Mouse (Mus musculus) stomach, embryonic 15.5 days (tissue): Measurements from ENCODE around the gene Tmem147. TPM values are rescaled to one million over a fixed set of nuclear protein-coding genes. Genes with fewer than 3 reads are reported as not detected.

Source experiments
- ATAC-seq: fragments of 200-750 bp; cut with Nextera tagmentation; 2 replicates; pipeline ENCODE4 v1.8.0; 2017; ENCODE audit warnings: low read depth, moderate number of reproducible peaks, moderate TSS enrichment; ENCODE audit not compliant: insufficient read depth, low FRiP score
- H3K27ac ChIP-seq: fragments of 300-500 bp; sonication (generic); 2 replicates; pipeline ENCODE4 v1.5.1; 2015; ENCODE audit warnings: mild to moderate bottlenecking, inconsistent platforms
- H3K27me3 ChIP-seq: fragments of 300-500 bp; sonication (generic); replicated peaks from 2 replicates; pipeline ENCODE4 v1.6.1; 2015; ENCODE audit warnings: inconsistent platforms
- H3K36me3 ChIP-seq: fragments of 300-500 bp; sonication (generic); 2 replicates; pipeline ENCODE4 v1.6.1; 2015; ENCODE audit warnings: inconsistent platforms
- H3K4me1 ChIP-seq: fragments of 300-500 bp; sonication (generic); 2 replicates; pipeline ENCODE4 v1.6.1; 2015; ENCODE audit warnings: inconsistent platforms
- H3K4me2 ChIP-seq: fragments of 300-500 bp; sonication (generic); 2 replicates; pipeline ENCODE4 v1.6.1; 2015; ENCODE audit warnings: mild to moderate bottlenecking, inconsistent platforms
- H3K4me3 ChIP-seq: fragments of 300-500 bp; sonication (generic); replicated peaks from 2 replicates; pipeline ENCODE4 v1.5.1; 2015; ENCODE audit warnings: inconsistent platforms
- H3K9ac ChIP-seq: fragments of 300-500 bp; sonication (generic); 2 replicates; pipeline ENCODE4 v1.6.1; 2015; ENCODE audit warnings: inconsistent platforms
- H3K9me3 ChIP-seq: fragments of 300-500 bp; sonication (generic); 2 replicates; pipeline ENCODE4 v1.6.1; 2016; ENCODE audit warnings: inconsistent platforms
- WGBS: fragments of 180-500 bp; shearing (Covaris S2); methylation state at CpG from one replicate; pipeline ENCODE4 v1.1.7; 2015; 5-methylcytosine and 5-hydroxymethylcytosine counted together
- polyA plus RNA-seq: library from polyadenylated mRNA; unstranded; fragments of >200 nt; fragmentation: Nextera tagmentation; extraction: Ambion mirVana; gene quantifications from 2 replicates; pipeline ENCODE4 v1.2.1, GENCODE M21; 2015

Tmem147 gene
- polyA plus RNA-seq, 1 experiment from 2014 or later, result 239 TPM

DNA sequence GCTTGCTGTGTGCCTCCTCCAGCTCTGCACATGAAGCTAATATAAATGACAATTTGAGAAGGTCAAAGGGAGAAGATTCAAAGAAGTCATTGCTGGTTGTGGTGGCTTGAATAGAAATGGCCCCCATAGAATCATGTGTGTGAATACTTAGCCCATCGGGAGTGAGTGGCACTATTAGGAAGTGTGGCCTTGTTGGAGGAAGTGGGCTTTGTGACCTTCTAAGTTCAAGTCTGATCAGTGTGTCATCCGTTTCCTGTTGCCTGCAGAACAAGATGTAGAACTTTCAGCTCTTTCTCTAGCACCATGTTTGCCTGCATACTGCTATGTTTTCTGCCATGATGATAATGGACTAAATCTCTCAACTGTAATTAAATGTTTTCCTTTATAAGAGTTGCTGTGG is 45.9 kb downstream of the Tmem147 start:
- Histone ChIP-seq H3K27ac (no peak overlapping the region), H3K9me3 (no peaks in the 10 kb centered on the region), H3K4me1 (0 out of 2 replicates have a peak, but pooled peaks cover 5% of the 10 kb centered on the region), H3K27me3 (no peaks in the 10 kb centered on the region), H3K4me2 (no peak overlapping the region), H3K4me3 (no peak overlapping the region), H3K9ac (no peak overlapping the region), H3K36me3 (no peaks in the 10 kb centered on the region)
- 78% methylated on average over 2 of the region's 2 CpGs for WGBS
- ATAC-seq, result no peak

DNA sequence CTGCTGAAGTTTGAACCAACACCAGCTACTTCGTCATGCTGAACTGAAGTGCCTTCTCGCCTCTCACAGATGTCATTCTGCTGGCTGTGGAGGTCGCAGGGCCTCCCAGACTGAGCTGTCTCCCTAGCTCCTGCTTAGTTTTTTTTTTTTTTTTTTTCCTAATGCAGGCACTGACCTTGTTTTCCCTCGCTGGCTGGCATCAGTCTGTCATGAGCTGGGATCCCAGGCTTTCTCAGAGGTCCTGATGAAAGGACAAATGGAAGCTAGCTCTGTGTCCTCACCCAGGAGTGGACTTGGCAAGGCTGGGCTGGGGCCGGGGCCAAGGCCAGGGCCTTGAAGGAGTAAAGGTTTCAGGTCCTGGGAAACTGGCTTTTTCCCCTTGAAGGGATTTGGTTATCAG is 47.4 kb downstream of the Tmem147 start:
- no peaks in the 10 kb centered on the region for H3K4me1 ChIP-seq

DNA sequence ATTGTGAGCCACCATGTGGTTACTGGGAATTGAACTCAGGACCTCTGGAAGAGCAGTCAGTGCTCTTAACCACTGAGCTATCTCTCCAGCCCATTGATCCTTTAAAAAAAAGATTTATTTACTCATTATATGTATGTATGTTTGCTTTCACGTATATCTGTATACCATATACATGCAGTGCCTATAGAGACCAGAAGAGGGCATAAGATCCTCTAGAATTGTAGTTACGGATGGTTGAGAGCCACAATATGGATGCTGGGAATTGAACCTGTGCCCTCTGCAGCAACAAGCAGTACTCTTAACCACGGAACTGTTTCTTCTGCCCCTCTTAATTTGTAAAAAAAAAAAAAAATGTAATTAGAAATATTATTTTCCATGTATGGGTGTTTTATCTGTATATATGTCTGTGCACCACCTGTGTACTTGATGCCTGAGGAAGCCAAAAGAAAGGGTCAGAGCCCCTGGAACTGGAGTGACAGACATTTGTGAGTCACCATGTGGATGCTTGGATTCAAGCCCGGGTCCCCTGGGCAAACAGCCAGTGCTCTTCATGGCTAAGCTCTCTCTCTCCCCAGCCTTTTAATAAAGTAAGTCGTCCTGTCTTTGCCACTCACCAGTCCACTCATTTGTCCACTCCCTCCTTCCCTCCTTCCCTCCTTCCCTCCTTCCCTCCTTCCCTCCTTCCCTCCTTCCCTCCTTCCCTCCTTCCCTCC is 50.9 kb downstream of the Tmem147 start:
- Histone ChIP-seq H3K9ac (no peak overlapping the region), H3K9me3 (no peaks in the 10 kb centered on the region), H3K4me2 (no peak overlapping the region), H3K4me1 (no peaks in the 10 kb centered on the region), H3K4me3 (no peak overlapping the region), H3K27me3 (no peaks in the 10 kb centered on the region), H3K27ac (no peak overlapping the region), H3K36me3 (no peaks in the 10 kb centered on the region)
- no peak for ATAC-seq
- 62% methylated on average over 5 of the region's 5 CpGs for WGBS

More for the DNA sequence above, 47.4 kb downstream of the Tmem147 start:
- ATAC-seq, result no peak
- Histone ChIP-seq H3K9ac (no peak overlapping the region), H3K27me3 (no peaks in the 10 kb centered on the region), H3K9me3 (no peaks in the 10 kb centered on the region), H3K27ac (no peak overlapping the region), H3K36me3 (no peaks in the 10 kb centered on the region), H3K4me2 (no peak overlapping the region), H3K4me3 (no peak overlapping the region)
- WGBS, result 56% methylated on average over 5 of the region's 5 CpGs

Other genes starting within 250 kb of the Tmem147 start
- 3.8 and 5.0 TPM in 2 replicates for gene Prodh2, start 235.9 kb downstream of the Tmem147 start, polyA plus RNA-seq
- gene Arhgap33, start 194.5 kb downstream of the Tmem147 start, polyA plus RNA-seq, result 7.3 and 8.7 TPM in 2 replicates
- gene Hspb6, start 177.4 kb downstream of the Tmem147 start, polyA plus RNA-seq, result 49.6 and 51.0 TPM in 2 replicates
- 11.1 and 13.5 TPM in 2 replicates for gene Proser3, start 177.2 kb downstream of the Tmem147 start, polyA plus RNA-seq
- gene Lin37, start 169.7 kb downstream of the Tmem147 start, polyA plus RNA-seq, result 55.0 and 66.3 TPM in 2 replicates
- gene U2af1l4, start 166.2 kb downstream of the Tmem147 start, polyA plus RNA-seq, result 82.5 and 85.7 TPM in 2 replicates
- gene Gm49396, start 166.2 kb downstream of the Tmem147 start, polyA plus RNA-seq, result 11.1 and 11.5 TPM in 2 replicates
- 135 and 138 TPM in 2 replicates for gene Psenen, start 165.9 kb downstream of the Tmem147 start, polyA plus RNA-seq
- 2.2 and 3.5 TPM in 2 replicates for gene Igflr1, start 164.1 kb downstream of the Tmem147 start, polyA plus RNA-seq
- 7.6 and 8.4 TPM in 2 replicates for gene Kmt2b, start 140.8 kb downstream of the Tmem147 start, polyA plus RNA-seq
- 0.81 and 0.90 TPM in 2 replicates for gene Zbtb32, start 130.6 kb downstream of the Tmem147 start, polyA plus RNA-seq
- gene Upk1a, start 116.7 kb downstream of the Tmem147 start, polyA plus RNA-seq, result 6.8 and 7.4 TPM in 2 replicates
- gene Cox6b1, start 103.4 kb downstream of the Tmem147 start, polyA plus RNA-seq, result 994 and 1,014 TPM in 2 replicates
- not detected in 2 replicates for gene Etv2, start 93.7 kb downstream of the Tmem147 start, polyA plus RNA-seq
- 110 and 111 TPM in 2 replicates for gene Rbm42, start 79.2 kb downstream of the Tmem147 start, polyA plus RNA-seq
- gene Haus5, start 64.5 kb downstream of the Tmem147 start, polyA plus RNA-seq, result 39.1 and 47.7 TPM in 2 replicates
- gene Pmis2, start 57.9 kb downstream of the Tmem147 start, polyA plus RNA-seq, result not detected in 2 replicates
- gene 2200002J24Rik, start 30.6 kb downstream of the Tmem147 start, polyA plus RNA-seq, result 4.2 and 6.6 TPM in 2 replicates
- 4.9 and 9.2 TPM in 2 replicates for gene Atp4a, start 17.3 kb downstream of the Tmem147 start, polyA plus RNA-seq
- 0.50 and 0.73 TPM in 2 replicates for gene Gapdhs, start 14.1 kb upstream of the Tmem147 start, polyA plus RNA-seq
- gene Sbsn, start 21.9 kb upstream of the Tmem147 start, polyA plus RNA-seq, result 8.4 and 17.9 TPM in 2 replicates
- 70.8 and 142 TPM in 2 replicates for gene Dmkn, start 34.2 kb upstream of the Tmem147 start, polyA plus RNA-seq
- gene Krtdap, start 58.4 kb upstream of the Tmem147 start, polyA plus RNA-seq, result 96.1 and 227 TPM in 2 replicates
- 14.9 and 26.5 TPM in 2 replicates for gene Ffar2, start 94.2 kb upstream of the Tmem147 start, polyA plus RNA-seq
- gene Ffar3, start 126.6 kb upstream of the Tmem147 start, polyA plus RNA-seq, result 0.31 and 0.41 TPM in 2 replicates
- gene Ffar1, start 132.0 kb upstream of the Tmem147 start, polyA plus RNA-seq, result 0.26 and 0.30 TPM in 2 replicates
- 0.15 and 0.22 TPM in 2 replicates for gene Cd22, start 150.8 kb upstream of the Tmem147 start, polyA plus RNA-seq
- gene Mag, start 185.3 kb upstream of the Tmem147 start, polyA plus RNA-seq, result 0.31 and 0.48 TPM in 2 replicates
- 0.62 TPM in 1 of 2 replicates, not detected in the other for gene Hamp2, start 195.1 kb upstream of the Tmem147 start, polyA plus RNA-seq
- gene Hamp, start 214.5 kb upstream of the Tmem147 start, polyA plus RNA-seq, result 0.39 and 1.8 TPM in 2 replicates
- 19.9 and 22.9 TPM in 2 replicates for gene Usf2, start 227.3 kb upstream of the Tmem147 start, polyA plus RNA-seq
- 102 and 116 TPM in 2 replicates for gene Lsr, start 243.9 kb upstream of the Tmem147 start, polyA plus RNA-seq
- gene Fam187b, start 244.2 kb upstream of the Tmem147 start, polyA plus RNA-seq, result 8.7 and 9.7 TPM in 2 replicates